Mouse (Mus musculus): Measurements from ENCODE around the gene Ceacam11. TPM values are rescaled to one million over a fixed set of nuclear protein-coding genes. Genes with fewer than 3 reads are reported as not detected.

The Ceacam11 gene
- not detected in 2 replicates for polyA plus RNA-seq (2015; fragmentation: Nextera tagmentation; extraction: Ambion mirVana)

GRCm38 (mm10) chr7:17971824-17972223 is at the start of gene Ceacam11:
Ceacam11 (plus strand) TSS chr7:17972124.

GRCm38 (mm10) chr7:18009589-18009988 is 37.7 kb downstream of the Ceacam11 start, which contains the start of gene Ceacam13:
Ceacam13 (plus strand) TSS chr7:18009889.

Small RNA genes lying within 50 kb of the gene (microRNA-seq; reads per million reads assigned to microRNA genes)
- gene Gm22414, result not detected

Other genes with a start within 250 kb of the Ceacam11 start
- not detected in 2 replicates for gene Ceacam14, start 159.5 kb upstream of the Ceacam11 start, polyA plus RNA-seq (2015; fragmentation: Nextera tagmentation; extraction: Ambion mirVana)
- not detected in 2 replicates for gene Gm5155, start 100.4 kb upstream of the Ceacam11 start, polyA plus RNA-seq (2015; fragmentation: Nextera tagmentation; extraction: Ambion mirVana)
- not detected in 2 replicates for gene Ceacam13, start 37.8 kb downstream of the Ceacam11 start, polyA plus RNA-seq (2015; fragmentation: Nextera tagmentation; extraction: Ambion mirVana)
- not detected in 2 replicates for gene Ceacam12, start 93.8 kb downstream of the Ceacam11 start, polyA plus RNA-seq (2015; fragmentation: Nextera tagmentation; extraction: Ambion mirVana)
- gene Igfl3, start 204.4 kb downstream of the Ceacam11 start, polyA plus RNA-seq (2015; fragmentation: Nextera tagmentation; extraction: Ambion mirVana), result not detected in 2 replicates